Mouse (Mus musculus): ENCODE measurements around the gene Tnni2. TPM values are rescaled to one million over a fixed set of nuclear protein-coding genes. Genes with fewer than 3 reads are reported as not detected.

The Tnni2 gene
- polyA plus RNA-seq, 1 experiment from 2014 or later, result not detected

GRCm38 (mm10) chr7:142418027-142418426 lies 23.6 kb upstream of the Tnni2 start:
- Histone ChIP-seq H3K36me3 (ENCODE audit: control insufficient read depth, insufficient read depth, low read length) (no peaks in the 10 kb centered on the region), H3K9me3 (ENCODE audit: control insufficient read depth, low read length) (no peaks in the 10 kb centered on the region), H3K27me3 (ENCODE audit: control insufficient read depth, insufficient read depth, low read length) (no peaks in the 10 kb centered on the region), H3K4me1 (ENCODE audit: control insufficient read depth, insufficient read depth, low read length) (no peaks in the 10 kb centered on the region), H3K27ac (replicated peaks; ENCODE audit: low read depth, low read length) (no peak overlapping the region), H3K4me3 (replicated peaks; ENCODE audit: low read depth, low read length) (no peak overlapping the region), H3K9ac (replicated peaks; ENCODE audit: low read length) (no peak overlapping the region), H3K4me2 (ENCODE audit: low read length) (no peak overlapping the region)
- no peak for DNase-seq
- ATAC-seq (ENCODE audit: low FRiP score, low TSS enrichment), result no peak
- 93% methylated on average over 2 of the region's 2 CpGs for WGBS

- 89% methylated on average over 8 of the region's 8 CpGs for WGBS
- DNase-seq (no peak), ATAC-seq (ENCODE audit: low FRiP score, low TSS enrichment) (no peak)
- Histone ChIP-seq H3K4me1 (ENCODE audit: control insufficient read depth, insufficient read depth, low read length) (no peaks in the 10 kb centered on the region), H3K27ac (replicated peaks; ENCODE audit: low read depth, low read length) (no peak overlapping the region), H3K9me3 (ENCODE audit: control insufficient read depth, low read length) (no peaks in the 10 kb centered on the region), H3K4me2 (ENCODE audit: low read length) (no peak overlapping the region), H3K36me3 (ENCODE audit: control insufficient read depth, insufficient read depth, low read length) (no peaks in the 10 kb centered on the region), H3K9ac (replicated peaks; ENCODE audit: low read length) (no peak overlapping the region), H3K4me3 (replicated peaks; ENCODE audit: low read depth, low read length) (no peak overlapping the region), H3K27me3 (ENCODE audit: control insufficient read depth, insufficient read depth, low read length) (no peaks in the 10 kb centered on the region)
These were observed 22.9 kb upstream of the Tnni2 start for GRCm38 (mm10) chr7:142418679-142419078.

DNA sequence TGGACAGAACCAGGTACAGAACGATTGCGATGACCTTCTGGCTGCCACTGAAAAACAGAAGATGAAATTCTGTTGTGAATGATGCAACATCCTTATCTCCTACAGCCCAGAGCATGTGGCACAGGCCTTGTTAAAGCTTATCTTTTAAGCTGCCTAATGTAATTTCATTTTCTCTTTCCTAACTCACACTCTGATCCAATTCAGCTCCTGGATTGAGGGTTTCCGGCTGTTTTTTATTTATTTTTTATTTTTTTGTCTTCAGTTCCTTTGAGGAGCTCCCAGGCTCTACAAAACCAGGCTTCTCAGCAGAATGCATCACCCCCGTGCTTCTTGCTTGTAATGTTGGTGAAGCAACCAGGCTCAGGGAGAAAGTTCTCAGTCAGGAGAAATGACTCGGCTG lies 21.7 kb upstream of the Tnni2 start:
- Histone ChIP-seq H3K4me3 (replicated peaks; ENCODE audit: low read depth, low read length) (no peak overlapping the region), H3K27me3 (ENCODE audit: control insufficient read depth, insufficient read depth, low read length) (no peaks in the 10 kb centered on the region), H3K36me3 (ENCODE audit: control insufficient read depth, insufficient read depth, low read length) (no peaks in the 10 kb centered on the region), H3K4me1 (ENCODE audit: control insufficient read depth, insufficient read depth, low read length) (no peaks in the 10 kb centered on the region), H3K4me2 (ENCODE audit: low read length) (no peak overlapping the region), H3K9me3 (ENCODE audit: control insufficient read depth, low read length) (no peaks in the 10 kb centered on the region), H3K9ac (replicated peaks; ENCODE audit: low read length) (no peak overlapping the region), H3K27ac (replicated peaks; ENCODE audit: low read depth, low read length) (no peak overlapping the region)
- ATAC-seq (ENCODE audit: low FRiP score, low TSS enrichment) (no peak), DNase-seq (no peak)
- 82% methylated on average over 5 of the region's 5 CpGs for WGBS

- no peak overlapping the region for H3K4me3 ChIP-seq (replicated peaks; ENCODE audit: low read depth, low read length)
- H3K36me3 ChIP-seq (ENCODE audit: control insufficient read depth, insufficient read depth, low read length), result no peaks in the 10 kb centered on the region
- no peak for DNase-seq
- H3K4me1 ChIP-seq (ENCODE audit: control insufficient read depth, insufficient read depth, low read length), result no peaks in the 10 kb centered on the region
- WGBS, result 74% methylated on average over 2 of the region's 2 CpGs
- H3K9ac ChIP-seq (replicated peaks; ENCODE audit: low read length), result no peak overlapping the region
- H3K4me2 ChIP-seq (ENCODE audit: low read length), result no peak overlapping the region
- H3K27ac ChIP-seq (replicated peaks; ENCODE audit: low read depth, low read length), result no peak overlapping the region
- no peaks in the 10 kb centered on the region for H3K9me3 ChIP-seq (ENCODE audit: control insufficient read depth, low read length)
- no peaks in the 10 kb centered on the region for H3K27me3 ChIP-seq (ENCODE audit: control insufficient read depth, insufficient read depth, low read length)
- ATAC-seq (ENCODE audit: low FRiP score, low TSS enrichment), result no peak
These were observed 19.8 kb upstream of the Tnni2 start for GRCm38 (mm10) chr7:142421826-142422225.

GRCm38 (mm10) chr7:142425641-142426213 lies 15.9 kb upstream of the Tnni2 start:
- H3K4me3 ChIP-seq (replicated peaks; ENCODE audit: low read depth, low read length), result no peak overlapping the region
- ATAC-seq (ENCODE audit: low FRiP score, low TSS enrichment), result no peak

DNA sequence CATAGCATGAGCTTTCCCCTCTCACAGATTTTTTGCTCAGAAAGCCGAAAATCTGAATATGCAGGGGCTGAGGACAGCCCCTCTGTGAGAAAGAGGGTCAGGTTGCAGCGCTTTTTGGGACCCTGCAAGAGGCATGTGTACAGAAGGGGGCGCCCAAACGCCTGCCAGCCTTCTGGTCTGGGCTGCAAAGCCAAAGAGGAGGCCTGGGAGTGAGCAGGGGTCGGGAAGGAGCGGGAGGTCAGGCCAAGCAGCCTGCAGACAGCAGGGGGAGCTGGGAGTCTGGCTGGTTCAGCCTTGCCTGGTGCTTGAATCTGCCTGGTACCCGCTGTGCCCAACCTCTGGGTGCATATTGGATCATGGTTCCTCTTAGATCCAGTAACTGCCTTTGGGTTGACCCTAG lies 13.4 kb upstream of the Tnni2 start:
- no peak for ATAC-seq (ENCODE audit: low FRiP score, low TSS enrichment)
- H3K4me2 ChIP-seq (ENCODE audit: low read length), result no peak overlapping the region
- no peaks in the 10 kb centered on the region for H3K27me3 ChIP-seq (ENCODE audit: control insufficient read depth, insufficient read depth, low read length)

More at GRCm38 (mm10) chr7:142425641-142426213, 15.9 kb upstream of the Tnni2 start:
- Histone ChIP-seq H3K9ac (replicated peaks; ENCODE audit: low read length) (no peak overlapping the region), H3K27ac (replicated peaks; ENCODE audit: low read depth, low read length) (no peak overlapping the region), H3K4me1 (ENCODE audit: control insufficient read depth, insufficient read depth, low read length) (0 out of 2 replicates have a peak, but pooled peaks cover 7% of the 10 kb centered on the region), H3K36me3 (ENCODE audit: control insufficient read depth, insufficient read depth, low read length) (no peaks in the 10 kb centered on the region), H3K4me2 (ENCODE audit: low read length) (no peak overlapping the region), H3K9me3 (ENCODE audit: control insufficient read depth, low read length) (no peaks in the 10 kb centered on the region), H3K27me3 (ENCODE audit: control insufficient read depth, insufficient read depth, low read length) (no peaks in the 10 kb centered on the region)
- DNase-seq, result peak; percentile 32
- WGBS, result 54% methylated on average over 11 of the region's 11 CpGs

GRCm38 (mm10) chr7:142430160-142430678 lies 11.4 kb upstream of the Tnni2 start:
- Histone ChIP-seq H3K4me3 (replicated peaks; ENCODE audit: low read depth, low read length) (no peak overlapping the region), H3K27ac (replicated peaks; ENCODE audit: low read depth, low read length) (peak overlapping the region; percentile 14; the same call in 1 of the 2 replicates), H3K9ac (replicated peaks; ENCODE audit: low read length) (no peak overlapping the region), H3K27me3 (ENCODE audit: control insufficient read depth, insufficient read depth, low read length) (no peaks in the 10 kb centered on the region), H3K9me3 (ENCODE audit: control insufficient read depth, low read length) (no peaks in the 10 kb centered on the region), H3K4me2 (ENCODE audit: low read length) (no peak overlapping the region), H3K4me1 (ENCODE audit: control insufficient read depth, insufficient read depth, low read length) (0 out of 2 replicates have a peak, but pooled peaks cover 8% of the 10 kb centered on the region), H3K36me3 (ENCODE audit: control insufficient read depth, insufficient read depth, low read length) (no peaks in the 10 kb centered on the region)
- 46% methylated on average over 12 of the region's 12 CpGs for WGBS
- ATAC-seq (ENCODE audit: low FRiP score, low TSS enrichment) (peak; percentile 70), DNase-seq (peak; percentile 75)

More for the DNA sequence above, 13.4 kb upstream of the Tnni2 start:
- DNase-seq, result peak; percentile 70
- 0 out of 2 replicates have a peak, but pooled peaks cover 8% of the 10 kb centered on the region for H3K4me1 ChIP-seq (ENCODE audit: control insufficient read depth, insufficient read depth, low read length)
- H3K9me3 ChIP-seq (ENCODE audit: control insufficient read depth, low read length), result no peaks in the 10 kb centered on the region
- no peak overlapping the region for H3K4me3 ChIP-seq (replicated peaks; ENCODE audit: low read depth, low read length)
- no peak overlapping the region for H3K27ac ChIP-seq (replicated peaks; ENCODE audit: low read depth, low read length)
- H3K9ac ChIP-seq (replicated peaks; ENCODE audit: low read length), result no peak overlapping the region
- H3K36me3 ChIP-seq (ENCODE audit: control insufficient read depth, insufficient read depth, low read length), result no peaks in the 10 kb centered on the region
- WGBS, result 6% methylated on average over 7 of the region's 7 CpGs

- no peak for ATAC-seq (ENCODE audit: low FRiP score, low TSS enrichment)
These were observed 10.5 kb upstream of the Tnni2 start for GRCm38 (mm10) chr7:142431106-142431505.

GRCm38 (mm10) chr7:142433623-142434022 lies 8.0 kb upstream of the Tnni2 start:
- Histone ChIP-seq H3K27me3 (ENCODE audit: control insufficient read depth, insufficient read depth, low read length) (no peaks in the 10 kb centered on the region), H3K9me3 (ENCODE audit: control insufficient read depth, low read length) (no peaks in the 10 kb centered on the region), H3K4me3 (replicated peaks; ENCODE audit: low read depth, low read length) (no peak overlapping the region), H3K36me3 (ENCODE audit: control insufficient read depth, insufficient read depth, low read length) (no peaks in the 10 kb centered on the region), H3K27ac (replicated peaks; ENCODE audit: low read depth, low read length) (no peak overlapping the region), H3K4me1 (ENCODE audit: control insufficient read depth, insufficient read depth, low read length) (0 out of 2 replicates have a peak, but pooled peaks cover 8% of the 10 kb centered on the region), H3K9ac (replicated peaks; ENCODE audit: low read length) (no peak overlapping the region), H3K4me2 (ENCODE audit: low read length) (no peak overlapping the region)
- 55% methylated on average over 19 of the region's 19 CpGs for WGBS
- no peak for ATAC-seq (ENCODE audit: low FRiP score, low TSS enrichment)
- no peak for DNase-seq

More at GRCm38 (mm10) chr7:142431106-142431505, 10.5 kb upstream of the Tnni2 start:
- H3K4me2 ChIP-seq (ENCODE audit: low read length), result no peak overlapping the region
- 0 out of 2 replicates have a peak, but pooled peaks cover 8% of the 10 kb centered on the region for H3K4me1 ChIP-seq (ENCODE audit: control insufficient read depth, insufficient read depth, low read length)
- H3K36me3 ChIP-seq (ENCODE audit: control insufficient read depth, insufficient read depth, low read length), result no peaks in the 10 kb centered on the region
- H3K9ac ChIP-seq (replicated peaks; ENCODE audit: low read length), result no peak overlapping the region
- 92% methylated on average over 14 of the region's 14 CpGs for WGBS
- no peak overlapping the region for H3K27ac ChIP-seq (replicated peaks; ENCODE audit: low read depth, low read length)
- H3K27me3 ChIP-seq (ENCODE audit: control insufficient read depth, insufficient read depth, low read length), result no peaks in the 10 kb centered on the region
- H3K9me3 ChIP-seq (ENCODE audit: control insufficient read depth, low read length), result no peaks in the 10 kb centered on the region
- no peak for DNase-seq
- H3K4me3 ChIP-seq (replicated peaks; ENCODE audit: low read depth, low read length), result no peak overlapping the region

All from midbrain, embryonic 14.5 days (tissue).